ENCODE assay signal across 49 mouse cellular contexts in genomic region chr9:51331449-51332238, GRCm38 (mm10). TPM values are rescaled to one million over a fixed set of nuclear protein-coding genes. Genes with fewer than 3 reads are reported as not detected.
"Had no signal": no experiment of that assay in that cellular context is flagged by ENCODE, and none has a peak within 500 bp of the region (broad histone marks: within the 10 kb centered on the region; RNA-seq: fewer than 3 reads in every experiment).

No protein-coding gene starts in this region.

- H3K9me3 ChIP-seq: heart, embryonic 12.5 days; heart, embryonic 13.5 days; heart, embryonic 15.5 days; hindbrain, embryonic 10.5 days; hindbrain, embryonic 12.5 days; hindbrain, embryonic 13.5 days; hindbrain, embryonic 15.5 days; intestine, embryonic 15.5 days; kidney, embryonic 15.5 days had no signal

- ATAC-seq: hindbrain, embryonic 16.5 days; hindbrain, postnatal 0 days; inflammation-experienced regulatory T-cells, adult 6 months; intestine, embryonic 15.5 days; intestine, embryonic 16.5 days; intestine, postnatal 0 days had no signal

- H3K27ac ChIP-seq: heart, embryonic 13.5 days; heart, embryonic 15.5 days; hindbrain, embryonic 10.5 days; hindbrain, embryonic 12.5 days; hindbrain, embryonic 13.5 days; hindbrain, embryonic 14.5 days; hindbrain, embryonic 15.5 days; hindbrain, postnatal 0 days; intestine, embryonic 15.5 days; kidney, embryonic 15.5 days; kidney, postnatal 0 days; layer of hippocampus, adult 2 months; left cerebral cortex, adult 2 months had no signal

- DNase-seq: heart, postnatal 10 days; heart, postnatal 14 days; heart, postnatal 36 days; heart, postnatal 4 days; kidney, adult 11 months; kidney, adult 18-20 months; kidney, adult 2 months; kidney, adult 8-10 months; kidney, adult 9 months; kidney, postnatal 10 days; kidney, postnatal 14 days; kidney, postnatal 25 days; kidney, postnatal 36 days; kidney, postnatal 4 days; layer of hippocampus, adult 9-11 months; layer of hippocampus, postnatal 36 days had no signal

- H3K4me1 ChIP-seq: heart, embryonic 12.5 days; heart, embryonic 13.5 days; hindbrain, embryonic 10.5 days; kidney, embryonic 15.5 days had no signal

- H3K36me3 ChIP-seq: heart, embryonic 12.5 days; heart, embryonic 13.5 days; heart, embryonic 15.5 days; hindbrain, embryonic 10.5 days; hindbrain, embryonic 12.5 days; hindbrain, embryonic 13.5 days; hindbrain, embryonic 15.5 days; intestine, embryonic 15.5 days; kidney, embryonic 15.5 days had no signal

- H3K9ac ChIP-seq: heart, embryonic 12.5 days; heart, embryonic 13.5 days; heart, embryonic 15.5 days; hindbrain, embryonic 12.5 days; hindbrain, embryonic 13.5 days; hindbrain, embryonic 14.5 days; hindbrain, embryonic 15.5 days; intestine, embryonic 15.5 days; kidney, embryonic 15.5 days had no signal

- H3K4me2 ChIP-seq: heart, embryonic 12.5 days; heart, embryonic 13.5 days; heart, embryonic 15.5 days; hindbrain, embryonic 12.5 days; hindbrain, embryonic 13.5 days; hindbrain, embryonic 14.5 days; hindbrain, embryonic 15.5 days; intestine, embryonic 15.5 days; kidney, embryonic 15.5 days had no signal

- H3K4me3 ChIP-seq: heart, embryonic 12.5 days; heart, embryonic 13.5 days; heart, embryonic 15.5 days; hindbrain, embryonic 10.5 days; hindbrain, embryonic 12.5 days; hindbrain, embryonic 13.5 days; hindbrain, embryonic 15.5 days; intestine, embryonic 15.5 days; kidney, embryonic 15.5 days; layer of hippocampus, adult 2 months; left cerebral cortex, adult 2 months had no signal

- H3K27me3 ChIP-seq: heart, embryonic 12.5 days; heart, embryonic 15.5 days; hindbrain, embryonic 12.5 days; hindbrain, embryonic 15.5 days; intestine, embryonic 15.5 days; kidney, embryonic 15.5 days had no signal

RNA-seq across cellular contexts. Expression of gene 1810046K07Rik, which starts 2.9 kb away (rescaled TPM):
- total RNA-seq: heart, postnatal 10 days; heart, postnatal 14 days; heart, postnatal 25 days; heart, postnatal 36 days; heart, postnatal 4 days; hematopoietic stem cell, adult 5-6 weeks; hindbrain, postnatal 0 days; layer of hippocampus, adult 18-20 months; layer of hippocampus, adult 2 months; layer of hippocampus, adult 8-10 months; layer of hippocampus, postnatal 10 days; layer of hippocampus, postnatal 14 days; layer of hippocampus, postnatal 25 days; layer of hippocampus, postnatal 36 days; left cerebral cortex, adult 18-20 months; left cerebral cortex, adult 2 months; left cerebral cortex, adult 8-10 months had no signal
- polyA plus RNA-seq: heart, embryonic 12.5 days; heart, embryonic 13.5 days; heart, embryonic 14.5 days; heart, embryonic 15.5 days; heart, postnatal 0 days; hindbrain, embryonic 10.5 days; hindbrain, embryonic 11.5 days; hindbrain, embryonic 12.5 days; hindbrain, embryonic 13.5 days; hindbrain, embryonic 14.5 days; hindbrain, embryonic 15.5 days; hindbrain, embryonic 16.5 days; hindbrain, postnatal 0 days; intestine, embryonic 14.5 days; intestine, embryonic 15.5 days; intestine, embryonic 16.5 days; kidney, embryonic 14.5 days; kidney, embryonic 15.5 days; kidney, embryonic 16.5 days; kidney, postnatal 0 days had no signal
